Mouse (Mus musculus): ENCODE measurements around the gene Abhd17a. TPM values are rescaled to one million over a fixed set of nuclear protein-coding genes. Genes with fewer than 3 reads are reported as not detected.

The Abhd17a gene
- 98.4 to 122 TPM (median 111 TPM) in 4 replicates for total RNA-seq (2023; ENCODE audit: inconsistent age)

DNA sequence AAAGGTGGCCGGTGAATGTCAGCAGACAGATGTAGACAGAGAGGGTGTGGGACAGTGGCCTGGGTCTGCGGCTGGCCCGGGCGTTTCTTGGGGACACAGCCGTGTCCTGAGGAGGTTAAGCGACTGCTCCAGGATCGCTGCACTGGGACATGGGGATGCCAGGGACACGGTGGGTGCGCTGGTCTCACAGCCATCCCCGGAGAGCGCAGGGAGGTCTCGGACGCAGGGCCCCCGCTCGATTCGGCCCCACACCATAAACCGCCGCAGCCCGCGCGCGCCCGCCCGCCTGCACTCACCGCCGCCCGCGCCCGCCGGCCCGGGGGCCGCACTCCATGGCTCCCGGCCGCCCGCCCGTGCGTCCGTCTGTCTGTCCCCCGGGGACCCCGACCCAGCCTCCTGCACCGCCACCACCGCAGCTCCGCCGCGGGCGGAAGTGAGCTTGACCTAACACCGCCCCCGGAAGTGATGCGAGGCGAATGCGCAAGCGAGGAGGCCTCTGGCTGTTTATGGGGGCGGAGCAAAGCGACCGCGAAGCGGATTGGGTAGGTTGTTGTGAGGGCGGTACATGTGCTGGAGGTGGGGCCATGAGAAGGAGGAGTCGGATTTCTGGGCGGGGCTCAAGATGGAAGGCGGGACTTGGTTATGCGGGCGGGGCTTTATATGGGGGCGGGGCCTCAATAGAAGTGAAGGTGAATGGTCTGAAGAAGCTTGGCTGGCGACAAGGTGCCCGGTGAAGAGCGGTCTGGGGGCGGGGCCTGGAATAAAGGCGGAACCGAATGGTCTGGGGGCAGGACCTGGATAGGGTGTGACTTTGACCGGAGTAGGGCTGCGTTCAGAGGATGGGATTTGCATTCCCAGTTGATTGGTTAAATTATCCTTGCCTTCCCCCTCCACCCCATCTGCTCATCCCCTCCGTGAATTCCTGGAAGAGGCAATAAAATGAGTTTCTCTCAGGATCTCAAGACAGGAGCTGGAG is at the start of gene Abhd17a:
Gene Abhd17a (minus strand): TSS at position 463 of the 976 bp plus-strand sequence.

DNA sequence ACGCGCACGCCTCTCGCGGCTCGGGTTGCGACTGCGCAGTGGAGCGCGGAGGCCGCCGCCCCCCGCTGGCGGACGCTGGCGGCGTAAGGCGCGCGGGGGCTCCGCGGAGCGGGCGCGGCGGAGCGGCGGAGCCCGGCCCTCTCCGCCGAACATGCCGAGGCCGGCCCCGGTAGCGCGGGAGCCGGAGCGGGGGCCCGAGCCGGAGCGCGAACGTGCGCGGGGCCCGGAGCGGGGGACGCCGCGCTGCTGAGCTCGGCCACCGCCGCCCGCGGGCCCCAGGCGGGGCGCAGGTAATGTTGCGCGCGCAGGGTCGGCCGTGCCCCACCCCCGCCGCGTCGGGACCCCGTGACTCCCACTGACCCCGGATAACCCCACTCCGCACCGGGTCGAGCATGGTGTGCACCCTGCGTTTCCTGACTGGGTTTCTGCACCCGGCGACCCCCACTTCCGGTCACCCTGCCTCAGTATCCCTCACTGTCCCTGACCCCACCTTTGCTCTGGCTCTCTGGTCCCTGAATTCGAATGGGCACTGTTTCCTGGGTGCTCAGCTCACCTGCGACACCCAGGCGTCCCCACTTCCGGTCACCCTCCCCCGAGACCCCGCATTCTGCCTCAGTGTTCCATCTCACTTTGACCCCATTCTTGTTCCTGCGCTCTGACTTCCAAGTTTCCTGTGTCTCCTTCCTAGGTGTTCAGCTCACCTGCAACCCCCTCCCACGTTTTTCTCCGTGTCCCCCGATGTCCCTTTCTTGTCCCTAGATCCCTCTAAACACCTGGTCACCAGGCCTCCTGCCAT is 32.7 kb upstream of the Abhd17a start, which contains the start of gene Csnk1g2:
Gene Csnk1g2 (plus strand): TSS at position 178 of the 796 bp plus-strand sequence.

DNA sequence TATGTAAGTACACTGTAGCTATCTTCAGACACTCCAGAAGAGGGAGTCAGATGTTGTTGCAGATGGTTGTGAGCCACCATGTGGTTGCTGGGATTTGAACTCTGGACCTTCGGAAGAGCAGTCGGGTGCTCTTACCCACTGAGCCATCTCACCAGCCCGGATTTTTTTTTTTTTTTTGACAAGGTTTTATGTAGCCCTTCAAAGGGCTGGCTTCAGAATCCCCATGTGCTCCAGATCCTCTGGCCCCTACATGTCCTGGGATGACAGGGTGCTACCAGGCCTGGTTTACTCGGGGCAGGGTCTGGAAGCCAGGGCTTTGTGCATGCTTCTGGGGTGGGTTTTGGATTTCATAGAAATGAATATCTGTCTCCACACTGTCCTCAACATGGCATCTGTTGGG is 15.6 kb upstream of the Abhd17a start, which contains the start of gene Gm49322:
Gene Gm49322 (plus strand): TSS at position 301 of the 400 bp plus-strand sequence.

DNA sequence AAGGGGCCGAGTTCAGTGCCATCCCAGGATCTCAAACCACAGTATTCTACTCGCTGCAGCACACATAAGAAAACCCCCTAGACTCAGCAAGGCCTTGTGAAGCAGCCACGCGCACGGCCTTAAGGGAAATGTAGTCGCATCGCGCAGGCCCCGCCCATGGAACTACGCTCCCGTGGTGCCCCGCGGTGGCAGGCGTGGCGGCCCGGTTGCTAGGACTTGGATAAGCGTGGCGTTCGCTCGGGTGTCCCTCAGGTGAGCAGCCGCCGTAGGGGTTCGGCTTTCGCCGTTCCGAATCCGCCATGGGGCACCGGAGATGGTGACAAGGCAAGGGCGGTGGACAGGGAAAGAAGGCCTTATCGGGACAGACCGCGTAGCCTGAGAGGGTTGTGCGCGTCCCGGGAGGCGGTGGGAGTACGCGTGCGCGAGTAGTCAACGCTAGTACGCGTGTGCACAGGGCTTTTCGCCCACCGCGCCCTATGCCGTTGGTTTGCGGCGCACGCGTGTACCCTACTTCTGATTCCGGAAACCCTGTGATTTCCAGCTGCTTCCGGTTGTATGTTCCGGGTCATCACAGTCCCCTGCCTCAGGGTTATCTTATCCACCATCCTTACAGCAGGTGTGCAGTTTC is 12.7 kb upstream of the Abhd17a start, which contains the start of the genes Scamp4 and Adat3:
Gene Scamp4 (plus strand): TSS at position 175 of the 628 bp plus-strand sequence.
Gene Adat3 (plus strand): TSS at position 183 of the 628 bp plus-strand sequence.

DNA sequence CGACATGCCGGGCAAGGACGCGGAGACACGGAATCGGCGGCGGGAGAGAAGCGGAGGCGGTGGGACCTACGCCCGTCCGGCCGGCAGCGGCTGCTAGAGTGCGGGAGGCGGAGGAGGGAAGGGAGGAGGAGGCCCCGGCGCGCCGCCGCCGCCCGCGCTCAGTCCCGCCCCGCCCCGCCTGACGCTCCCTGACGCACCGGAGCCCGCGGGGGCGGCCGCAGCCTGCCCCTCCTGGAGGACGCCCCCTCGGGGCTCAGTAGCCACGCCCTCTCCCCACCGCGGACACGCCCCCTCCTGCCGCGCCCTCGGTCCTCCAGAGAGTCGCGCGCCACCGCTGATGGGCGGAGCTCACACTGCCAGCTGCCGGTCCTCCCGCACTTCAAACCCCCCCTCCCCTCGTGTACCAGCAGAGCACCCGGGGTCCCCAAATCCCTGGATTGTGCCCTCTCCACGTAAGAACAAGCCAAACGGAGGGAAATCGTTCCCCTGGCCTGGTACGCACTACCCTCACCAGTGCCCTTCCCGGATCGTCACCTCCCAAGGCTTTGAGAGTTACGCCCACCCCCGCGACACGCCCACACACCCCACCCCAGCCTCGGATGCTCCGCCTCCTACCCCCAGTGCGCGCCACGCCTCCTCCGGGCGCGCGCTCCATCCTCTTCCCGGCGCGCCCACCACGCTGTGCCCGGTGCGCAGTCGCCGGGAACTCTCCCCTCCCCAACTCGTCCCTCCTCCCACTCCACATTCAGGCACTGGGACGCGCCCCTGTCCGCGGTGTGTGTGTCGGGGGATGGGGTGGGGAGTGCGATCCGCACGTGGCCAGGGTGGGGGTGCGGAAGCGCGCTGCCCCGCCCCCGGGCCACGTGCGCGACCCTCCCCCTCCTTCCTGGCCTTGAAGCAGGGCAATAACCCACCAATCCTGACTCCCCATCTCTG is 12.7 kb downstream of the Abhd17a start, which contains the start of gene Klf16:
Gene Klf16 (minus strand): TSS at position 127 of the 936 bp plus-strand sequence.

DNA sequence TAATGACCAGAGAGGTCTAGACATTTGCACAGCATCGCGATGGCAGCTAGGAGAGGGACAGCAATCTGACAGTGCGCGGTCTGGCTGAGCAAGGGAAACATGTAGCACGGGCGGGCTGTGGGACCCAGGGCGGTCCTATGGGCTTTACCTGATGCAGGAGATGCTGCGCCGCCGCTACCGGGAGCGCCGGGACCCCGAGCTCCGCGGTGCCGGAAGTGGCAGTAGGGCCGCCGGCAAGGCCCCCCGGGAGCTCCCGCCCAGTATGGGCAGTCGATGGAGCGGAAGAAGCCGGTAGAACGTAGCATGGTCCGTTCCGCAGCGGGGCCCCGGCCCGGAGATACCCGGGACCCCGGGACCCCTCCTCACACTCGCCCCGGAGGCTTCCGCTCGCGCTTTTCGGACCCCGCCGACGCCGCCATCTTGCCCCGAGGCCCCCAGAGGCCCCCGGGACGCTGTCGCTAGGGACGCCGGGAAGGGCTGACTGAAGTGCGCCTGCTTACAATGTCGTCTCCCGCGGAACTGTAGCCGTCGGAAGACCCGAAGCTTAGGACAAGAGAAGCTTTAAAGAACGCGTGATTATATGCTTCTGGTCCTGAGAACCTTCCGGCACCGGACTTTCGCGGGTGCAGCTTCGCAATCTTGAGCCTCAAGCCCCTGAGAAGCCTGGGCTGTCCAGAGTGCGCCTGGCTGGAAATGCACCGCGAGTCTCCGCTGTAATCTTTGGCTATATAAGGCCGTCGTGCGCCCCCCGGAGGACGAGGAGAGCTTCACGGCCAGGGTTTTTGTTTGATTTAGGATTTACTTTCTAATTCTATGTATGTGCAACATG is 28.8 kb downstream of the Abhd17a start, which contains the start of gene Rexo1:
Gene Rexo1 (minus strand): TSS at position 445 of the 829 bp plus-strand sequence.

DNA sequence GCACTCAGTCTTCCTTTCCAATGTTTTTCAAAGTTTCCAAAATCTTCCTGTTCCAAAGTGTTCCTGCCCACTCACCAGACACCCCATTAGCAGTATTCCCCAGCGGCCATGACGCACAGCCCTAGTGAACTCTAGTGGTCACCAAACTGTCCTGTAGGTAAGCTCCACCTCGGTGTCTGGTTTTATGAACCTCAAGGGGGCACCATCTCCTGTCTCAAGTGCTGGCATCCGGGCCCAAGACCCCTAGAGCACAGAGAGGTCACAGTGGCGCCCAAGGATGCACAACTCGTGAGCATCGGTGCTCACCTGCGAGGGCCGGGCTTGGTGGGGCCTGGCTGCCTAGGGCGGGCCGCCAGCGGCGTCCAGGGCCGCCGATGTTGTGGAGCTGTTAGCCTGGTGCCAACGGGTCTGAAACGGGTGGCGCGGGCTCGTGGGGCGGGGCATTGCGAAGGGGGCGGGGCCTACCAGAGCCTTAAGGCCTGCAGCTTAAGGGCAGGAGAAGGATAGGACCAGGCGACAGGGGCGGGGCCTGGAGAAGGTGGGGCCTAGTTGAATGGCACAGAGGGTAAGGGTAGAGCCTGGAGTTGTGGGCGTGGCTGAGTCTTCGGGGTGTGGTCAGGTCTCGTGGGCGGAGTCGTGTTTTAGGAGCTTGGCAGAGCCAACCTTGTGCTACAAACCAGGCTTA is 51.3 kb downstream of the Abhd17a start, which contains the start of gene Atp8b3:
Gene Atp8b3 (minus strand): TSS at position 415 of the 685 bp plus-strand sequence.

Other genes starting within 250 kb of the Abhd17a start
- not detected in 4 replicates for gene Adamtsl5, start 241.9 kb downstream of the Abhd17a start, total RNA-seq (2023; ENCODE audit: inconsistent age)
- not detected in 4 replicates for gene Plk5, start 233.9 kb downstream of the Abhd17a start, total RNA-seq (2023; ENCODE audit: inconsistent age)
- gene Mex3d, start 202.7 kb downstream of the Abhd17a start, total RNA-seq (2023; ENCODE audit: inconsistent age), result 6.5 to 9.5 TPM (median 8.0 TPM) in 4 replicates
- 92.7 to 106 TPM (median 96.9 TPM) in 4 replicates for gene Mbd3, start 190.8 kb downstream of the Abhd17a start, total RNA-seq (2023; ENCODE audit: inconsistent age)
- gene Uqcr11, start 183.5 kb downstream of the Abhd17a start, total RNA-seq (2023; ENCODE audit: inconsistent age), result 67.9 to 79.6 TPM (median 73.1 TPM) in 4 replicates
- gene Tcf3, start 156.7 kb downstream of the Abhd17a start, total RNA-seq (2023; ENCODE audit: inconsistent age), result 176 to 212 TPM (median 193 TPM) in 4 replicates
- not detected in 4 replicates for gene Onecut3, start 95.5 kb downstream of the Abhd17a start, total RNA-seq (2023; ENCODE audit: inconsistent age)
- 0.18 TPM in 1 of 4 replicates, not detected in the others for gene Atp8b3, start 51.2 kb downstream of the Abhd17a start, total RNA-seq (2023; ENCODE audit: inconsistent age)
- 113 to 133 TPM (median 119 TPM) in 4 replicates for gene Rexo1, start 28.8 kb downstream of the Abhd17a start, total RNA-seq (2023; ENCODE audit: inconsistent age)
- 28.7 to 30.4 TPM (median 29.1 TPM) in 4 replicates for gene Klf16, start 13.0 kb downstream of the Abhd17a start, total RNA-seq (2023; ENCODE audit: inconsistent age)
- gene Scamp4, start 12.5 kb upstream of the Abhd17a start, total RNA-seq (2023; ENCODE audit: inconsistent age), result 59.8 to 72.2 TPM (median 66.6 TPM) in 4 replicates
- gene Adat3, start 12.5 kb upstream of the Abhd17a start, total RNA-seq (2023; ENCODE audit: inconsistent age), result 11.7 to 18.8 TPM (median 16.4 TPM) in 4 replicates
- 8.0 to 11.8 TPM (median 9.9 TPM) in 4 replicates for gene Gm49322, start 15.7 kb upstream of the Abhd17a start, total RNA-seq (2023; ENCODE audit: inconsistent age)
- 197 to 226 TPM (median 216 TPM) in 4 replicates for gene Csnk1g2, start 32.5 kb upstream of the Abhd17a start, total RNA-seq (2023; ENCODE audit: inconsistent age)
- gene Btbd2, start 66.7 kb upstream of the Abhd17a start, total RNA-seq (2023; ENCODE audit: inconsistent age), result 28.4 to 35.4 TPM (median 33.8 TPM) in 4 replicates
- 439 to 470 TPM (median 448 TPM) in 4 replicates for gene Mknk2, start 87.8 kb upstream of the Abhd17a start, total RNA-seq (2023; ENCODE audit: inconsistent age)
- gene Mob3a, start 111.6 kb upstream of the Abhd17a start, total RNA-seq (2023; ENCODE audit: inconsistent age), result 98.5 to 112 TPM (median 103 TPM) in 4 replicates
- 27.3 to 49.1 TPM (median 36.6 TPM) in 4 replicates for gene Izumo4, start 111.8 kb upstream of the Abhd17a start, total RNA-seq (2023; ENCODE audit: inconsistent age)
- gene Ap3d1, start 151.9 kb upstream of the Abhd17a start, total RNA-seq (2023; ENCODE audit: inconsistent age), result 128 to 153 TPM (median 137 TPM) in 4 replicates
- 65.5 to 67.7 TPM (median 67.0 TPM) in 4 replicates for gene Dot1l, start 164.9 kb upstream of the Abhd17a start, total RNA-seq (2023; ENCODE audit: inconsistent age)
- 69.6 to 87.1 TPM (median 77.5 TPM) in 4 replicates for gene Sf3a2, start 207.9 kb upstream of the Abhd17a start, total RNA-seq (2023; ENCODE audit: inconsistent age)
- 120 to 133 TPM (median 122 TPM) in 4 replicates for gene Plekhj1, start 208.3 kb upstream of the Abhd17a start, total RNA-seq (2023; ENCODE audit: inconsistent age)
- 0.96 to 1.9 TPM (median 1.5 TPM) in 4 replicates for gene Amh, start 214.9 kb upstream of the Abhd17a start, total RNA-seq (2023; ENCODE audit: inconsistent age)
- not detected in 4 replicates for gene Jsrp1, start 223.2 kb upstream of the Abhd17a start, total RNA-seq (2023; ENCODE audit: inconsistent age)
- 502 to 594 TPM (median 550 TPM) in 4 replicates for gene Oaz1, start 236.3 kb upstream of the Abhd17a start, total RNA-seq (2023; ENCODE audit: inconsistent age)

All from B cell, adult (primary cell).